Mouse (Mus musculus) embryo, embryonic 10.5 days (tissue): ENCODE results near the gene Rps6ka5.

Source experiments
- DNase-seq: peaks from one replicate; pipeline ENCODE4 v3.0.0-alpha.2; 2015; ENCODE audit warnings: low spot score

Gene Rps6ka5

GRCm38 (mm10) chr12:100655972-100656371 is 70.8 kb downstream of the Rps6ka5 start:
- DNase-seq: no peak

- DNase-seq: no peak
Measured at GRCm38 (mm10) chr12:100641936-100642335, 84.8 kb downstream of the Rps6ka5 start.

- DNase-seq: peak; percentile 66
Measured at GRCm38 (mm10) chr12:100640726-100641125, 86.1 kb downstream of the Rps6ka5 start.

- DNase-seq: peak; percentile 55
Measured at GRCm38 (mm10) chr12:100639680-100640079, 87.1 kb downstream of the Rps6ka5 start.

- DNase-seq: no peak
Measured at GRCm38 (mm10) chr12:100637886-100638285, 88.9 kb downstream of the Rps6ka5 start.

- DNase-seq: no peak
Measured at GRCm38 (mm10) chr12:100636733-100637132, 90.0 kb downstream of the Rps6ka5 start.

GRCm38 (mm10) chr12:100636299-100636633 is 90.5 kb downstream of the Rps6ka5 start:
- no peak for DNase-seq

GRCm38 (mm10) chr12:100635601-100636298 is 91.0 kb downstream of the Rps6ka5 start:
- DNase-seq: no peak

- DNase-seq: no peak
Measured at GRCm38 (mm10) chr12:100633231-100633630, 93.6 kb downstream of the Rps6ka5 start.

GRCm38 (mm10) chr12:100631286-100631685 is 95.5 kb downstream of the Rps6ka5 start:
- DNase-seq: no peak

GRCm38 (mm10) chr12:100629126-100629920 is 97.5 kb downstream of the Rps6ka5 start:
- no peak for DNase-seq

GRCm38 (mm10) chr12:100626991-100627677 is 99.6 kb downstream of the Rps6ka5 start:
- no peak for DNase-seq

- no peak for DNase-seq
Measured at GRCm38 (mm10) chr12:100626273-100626990, 100.4 kb downstream of the Rps6ka5 start.

- no peak for DNase-seq
Measured at GRCm38 (mm10) chr12:100624854-100625447, 101.8 kb downstream of the Rps6ka5 start.

- DNase-seq: no peak
Measured at GRCm38 (mm10) chr12:100615251-100615650, 111.5 kb downstream of the Rps6ka5 start.

GRCm38 (mm10) chr12:100613878-100614277 is 112.9 kb downstream of the Rps6ka5 start:
- DNase-seq: no peak

GRCm38 (mm10) chr12:100613192-100613700 is 113.5 kb downstream of the Rps6ka5 start:
- no peak for DNase-seq

GRCm38 (mm10) chr12:100609766-100610165 is 117.0 kb downstream of the Rps6ka5 start:
- no peak for DNase-seq

- DNase-seq: no peak
Measured at GRCm38 (mm10) chr12:100609064-100609463, 117.7 kb downstream of the Rps6ka5 start.

- peak; percentile 44 for DNase-seq
Measured at GRCm38 (mm10) chr12:100606733-100607132, 120.0 kb downstream of the Rps6ka5 start.

- no peak for DNase-seq
Measured at GRCm38 (mm10) chr12:100605596-100605995, 121.2 kb downstream of the Rps6ka5 start.

GRCm38 (mm10) chr12:100604540-100604939 is 122.2 kb downstream of the Rps6ka5 start:
- DNase-seq: peak; percentile 67
